Mouse (Mus musculus) layer of hippocampus, adult 2 months (tissue): ENCODE results near the gene Scd2. TPM values are rescaled to one million over a fixed set of nuclear protein-coding genes. Genes with fewer than 3 reads are reported as not detected.
"Not testable (repeated sequence)": the region's sequence is repeated elsewhere in the genome, so short reads cannot be mapped to it uniquely, and the experiment has no call there.

Experiments used
- DNase-seq, 2 experiments: peaks; one replicate each; pipeline ENCODE4 v3.0.0; 2022; ENCODE audit warnings: low spot score in 2 of 2
- H3K27ac ChIP-seq: fragments of 200-600 bp; 2 replicates; pipeline ENCODE4 v1.8.1; 2022
- H3K4me3 ChIP-seq: fragments of 200-600 bp; 2 replicates; pipeline ENCODE4 v1.8.1; 2022; ENCODE audit warnings: mild to moderate bottlenecking
- CTCF ChIP-seq: fragments of 200-600 bp; conservative IDR thresholded peaks from 2 replicates; pipeline ENCODE4 v1.8.1; 2022; ENCODE audit warnings: antibody characterized with exemption, mild to moderate bottlenecking, moderate library complexity
- total RNA-seq, 2 experiments: library from RNA; stranded (reverse); gene quantifications; 2 replicates each; pipeline ENCODE4 v1.2.3; 2021

The Scd2 gene
- total RNA-seq, 2 experiments from 2014 or later, result 597 to 622 TPM

- H3K4me3 ChIP-seq, result no peak overlapping the region
- TF ChIP-seq CTCF, result no peak
- peak overlapping the region; percentile 59; the same call in 1 of the 2 replicates for H3K27ac ChIP-seq
- no peak for DNase-seq
These were observed 12.7 kb upstream of the Scd2 start for GRCm38 (mm10) chr19:44280755-44281154.

GRCm38 (mm10) chr19:44281825-44282447, 11.5 kb upstream of the Scd2 start:
- not testable (repeated sequence) for H3K27ac ChIP-seq, H3K4me3 ChIP-seq, DNase-seq

- H3K27ac ChIP-seq, result no peak overlapping the region
- TF ChIP-seq CTCF, result no peak
- no peak for DNase-seq
- no peak overlapping the region for H3K4me3 ChIP-seq
These were observed 10.8 kb upstream of the Scd2 start for GRCm38 (mm10) chr19:44282534-44283156.

- peak overlapping the region; percentile 95 for H3K27ac ChIP-seq
- H3K4me3 ChIP-seq, result peak overlapping the region; percentile 78
- no peak for DNase-seq
- no peak for TF ChIP-seq CTCF
These were observed 10.1 kb upstream of the Scd2 start for GRCm38 (mm10) chr19:44283157-44284024.

- Histone ChIP-seq H3K27ac (peak overlapping the region; percentile 95), H3K4me3 (peak overlapping the region; percentile 78)
- peak; percentile 85 to 92 for DNase-seq
- TF ChIP-seq CTCF, result 0 out of 2 replicates have a peak, but pooled peaks have one; percentile 4
These were observed 9.3 kb upstream of the Scd2 start for GRCm38 (mm10) chr19:44284025-44284695.

GRCm38 (mm10) chr19:44284723-44285122, 8.8 kb upstream of the Scd2 start:
- no peak for DNase-seq
- H3K27ac ChIP-seq, result peak overlapping the region; percentile 95
- H3K4me3 ChIP-seq, result peak overlapping the region; percentile 78
- TF ChIP-seq CTCF, result no peak

GRCm38 (mm10) chr19:44285554-44285953, 7.9 kb upstream of the Scd2 start:
- no peak overlapping the region for H3K27ac ChIP-seq
- no peak overlapping the region for H3K4me3 ChIP-seq
- no peak for TF ChIP-seq CTCF
- no peak for DNase-seq

GRCm38 (mm10) chr19:44286109-44286508, 7.4 kb upstream of the Scd2 start:
- no peak overlapping the region for H3K4me3 ChIP-seq
- DNase-seq, result no peak
- TF ChIP-seq CTCF, result no peak
- no peak overlapping the region for H3K27ac ChIP-seq

GRCm38 (mm10) chr19:44287415-44288110, 5.9 kb upstream of the Scd2 start:
- H3K27ac ChIP-seq, result no peak overlapping the region
- H3K4me3 ChIP-seq, result no peak overlapping the region
- no peak for DNase-seq
- TF ChIP-seq CTCF, result no peak

- H3K27ac ChIP-seq, result peak overlapping the region; percentile 100; the same call in 1 of the 2 replicates
- TF ChIP-seq CTCF, result no peak
- H3K4me3 ChIP-seq, result no peak overlapping the region
- no peak for DNase-seq
These were observed 1.4 kb upstream of the Scd2 start for GRCm38 (mm10) chr19:44292083-44292482.

- Histone ChIP-seq H3K27ac (peak overlapping the region; percentile 100), H3K4me3 (peak overlapping the region; percentile 98)
- DNase-seq, result no peak
- TF ChIP-seq CTCF, result no peak
These were observed 991 bp upstream of the Scd2 start for GRCm38 (mm10) chr19:44292483-44292882.
